Mouse (Mus musculus): ENCODE measurements at regions not wholly inside any gene's neighbourhood (a gene's known extent, or its start where the extent isn't known, plus 50 kb on each side); places are given as distances from the start of the nearest gene placed in this dataset.

- no peaks in the 10 kb centered on the region for H3K27me3 ChIP-seq
- WGBS, result 90% methylated on average over 2 of the region's 2 CpGs
- no peak for ATAC-seq (ENCODE audit: low FRiP score)
- no peak overlapping the region for H3K4me2 ChIP-seq (replicated peaks)
- H3K27ac ChIP-seq, result no peak overlapping the region
- H3K4me1 ChIP-seq, result no peaks in the 10 kb centered on the region
- H3K9ac ChIP-seq, result no peak overlapping the region
- no peaks in the 10 kb centered on the region for H3K36me3 ChIP-seq
- H3K4me3 ChIP-seq, result no peak overlapping the region
- no peaks in the 10 kb centered on the region for H3K9me3 ChIP-seq (replicated peaks)
Measured at GRCm38 (mm10) chr14:86435345-86435744, 705.7 kb downstream of the Diaph3 start.

- Histone ChIP-seq H3K36me3 (no peaks in the 10 kb centered on the region), H3K4me2 (replicated peaks) (no peak overlapping the region), H3K4me1 (no peaks in the 10 kb centered on the region), H3K9ac (no peak overlapping the region), H3K27me3 (no peaks in the 10 kb centered on the region), H3K4me3 (no peak overlapping the region), H3K9me3 (replicated peaks) (no peaks in the 10 kb centered on the region), H3K27ac (no peak overlapping the region)
- no peak for ATAC-seq (ENCODE audit: low FRiP score)
- WGBS, result 71% methylated on average over 6 of the region's 6 CpGs
Measured at GRCm38 (mm10) chr14:86431215-86431816, 709.7 kb downstream of the Diaph3 start.

- no peak for ATAC-seq (ENCODE audit: low FRiP score)
- H3K4me1 ChIP-seq, result no peaks in the 10 kb centered on the region
- no peaks in the 10 kb centered on the region for H3K9me3 ChIP-seq (replicated peaks)
- no peak overlapping the region for H3K9ac ChIP-seq
- no peak overlapping the region for H3K4me2 ChIP-seq (replicated peaks)
- no peak overlapping the region for H3K4me3 ChIP-seq
- WGBS, result 73% methylated on average over 5 of the region's 5 CpGs
- no peaks in the 10 kb centered on the region for H3K27me3 ChIP-seq
- no peaks in the 10 kb centered on the region for H3K36me3 ChIP-seq
- no peak overlapping the region for H3K27ac ChIP-seq
Measured at GRCm38 (mm10) chr14:86421881-86422280, 719.2 kb downstream of the Diaph3 start.

- ATAC-seq (ENCODE audit: low FRiP score), result no peak
- H3K4me3 ChIP-seq, result no peak overlapping the region
- no peak overlapping the region for H3K27ac ChIP-seq
- no peaks in the 10 kb centered on the region for H3K4me1 ChIP-seq
- no peaks in the 10 kb centered on the region for H3K36me3 ChIP-seq
- H3K9ac ChIP-seq, result no peak overlapping the region
- no peaks in the 10 kb centered on the region for H3K27me3 ChIP-seq
- no peak overlapping the region for H3K4me2 ChIP-seq (replicated peaks)
- 95% methylated on average over 3 of the region's 3 CpGs for WGBS
- H3K9me3 ChIP-seq (replicated peaks), result no peaks in the 10 kb centered on the region
Measured at GRCm38 (mm10) chr14:86419959-86420598, 721.0 kb downstream of the Diaph3 start.

- H3K27ac ChIP-seq, result no peak overlapping the region
- no peak for ATAC-seq (ENCODE audit: low FRiP score)
- WGBS, result 78% methylated on average over 3 of the region's 3 CpGs
- H3K4me3 ChIP-seq, result no peak overlapping the region
- H3K4me1 ChIP-seq, result peaks cover 16% of the 10 kb centered on the region
- H3K4me2 ChIP-seq (replicated peaks), result no peak overlapping the region
- no peaks in the 10 kb centered on the region for H3K9me3 ChIP-seq (replicated peaks)
- 0 out of 2 replicates have a peak, but pooled peaks cover 2% of the 10 kb centered on the region for H3K27me3 ChIP-seq
- no peaks in the 10 kb centered on the region for H3K36me3 ChIP-seq
- H3K9ac ChIP-seq, result no peak overlapping the region
Measured at GRCm38 (mm10) chr14:86396876-86397275, 744.2 kb downstream of the Diaph3 start.

GRCm38 (mm10) chr14:86395951-86396361 is 745.1 kb downstream of the Diaph3 start:
- peak overlapping the region; percentile 47 for H3K4me2 ChIP-seq (replicated peaks)
- 0 out of 2 replicates have a peak, but pooled peaks cover 2% of the 10 kb centered on the region for H3K27me3 ChIP-seq
- peak overlapping the region; percentile 21 for H3K4me3 ChIP-seq
- peak; percentile 85 for ATAC-seq (ENCODE audit: low FRiP score)
- peaks cover 16% of the 10 kb centered on the region for H3K4me1 ChIP-seq
- peak overlapping the region; percentile 23 for H3K9ac ChIP-seq
- H3K27ac ChIP-seq, result peak overlapping the region; percentile 68
- WGBS, result 8% methylated on average over 9 of the region's 9 CpGs
- no peaks in the 10 kb centered on the region for H3K9me3 ChIP-seq (replicated peaks)
- no peaks in the 10 kb centered on the region for H3K36me3 ChIP-seq

- ATAC-seq (ENCODE audit: low FRiP score), result peak; percentile 67
- no peak overlapping the region for H3K27ac ChIP-seq
- H3K4me3 ChIP-seq, result peak overlapping the region; percentile 21
- 22% methylated on average over 10 of the region's 10 CpGs for WGBS
- no peaks in the 10 kb centered on the region for H3K9me3 ChIP-seq (replicated peaks)
- H3K4me2 ChIP-seq (replicated peaks), result peak overlapping the region; percentile 47
- H3K36me3 ChIP-seq, result no peaks in the 10 kb centered on the region
- peak overlapping the region; percentile 23; the same call in 1 of the 2 replicates for H3K9ac ChIP-seq
- H3K27me3 ChIP-seq, result 0 out of 2 replicates have a peak, but pooled peaks cover 2% of the 10 kb centered on the region
- peaks cover 16% of the 10 kb centered on the region for H3K4me1 ChIP-seq
Measured at GRCm38 (mm10) chr14:86395531-86395930, 745.5 kb downstream of the Diaph3 start.

- Histone ChIP-seq H3K27ac (no peak overlapping the region), H3K4me3 (no peak overlapping the region), H3K4me2 (replicated peaks) (peak overlapping the region; percentile 47; the same call in 1 of the 2 replicates)
Measured at GRCm38 (mm10) chr14:86395068-86395467, 746.0 kb downstream of the Diaph3 start.

GRCm38 (mm10) chr14:86385136-86385535 is 755.9 kb downstream of the Diaph3 start:
- H3K27ac ChIP-seq, result no peak overlapping the region
- H3K36me3 ChIP-seq, result no peaks in the 10 kb centered on the region
- ATAC-seq (ENCODE audit: low FRiP score), result no peak
- H3K9me3 ChIP-seq (replicated peaks), result no peaks in the 10 kb centered on the region
- H3K9ac ChIP-seq, result no peak overlapping the region
- H3K4me2 ChIP-seq (replicated peaks), result no peak overlapping the region
- no peak overlapping the region for H3K4me3 ChIP-seq
- 79% methylated on average over 6 of the region's 6 CpGs for WGBS
- H3K4me1 ChIP-seq, result no peaks in the 10 kb centered on the region
- H3K27me3 ChIP-seq, result no peaks in the 10 kb centered on the region

More at GRCm38 (mm10) chr14:86395068-86395467, 746.0 kb downstream of the Diaph3 start:
- H3K4me1 ChIP-seq, result peaks cover 16% of the 10 kb centered on the region
- WGBS, result 72% methylated on average over 7 of the region's 7 CpGs
- no peaks in the 10 kb centered on the region for H3K9me3 ChIP-seq (replicated peaks)
- no peak overlapping the region for H3K9ac ChIP-seq
- H3K27me3 ChIP-seq, result 0 out of 2 replicates have a peak, but pooled peaks cover 2% of the 10 kb centered on the region
- ATAC-seq (ENCODE audit: low FRiP score), result no peak
- H3K36me3 ChIP-seq, result no peaks in the 10 kb centered on the region

GRCm38 (mm10) chr14:86365032-86365431 is 776.0 kb downstream of the Diaph3 start:
- 90% methylated on average over 2 of the region's 2 CpGs for WGBS
- Histone ChIP-seq H3K4me3 (no peak overlapping the region), H3K27me3 (no peaks in the 10 kb centered on the region), H3K36me3 (no peaks in the 10 kb centered on the region), H3K9me3 (replicated peaks) (no peaks in the 10 kb centered on the region), H3K27ac (no peak overlapping the region), H3K4me2 (replicated peaks) (no peak overlapping the region), H3K9ac (no peak overlapping the region), H3K4me1 (peaks cover 9% of the 10 kb centered on the region)
- ATAC-seq (ENCODE audit: low FRiP score), result no peak

- no peaks in the 10 kb centered on the region for H3K27me3 ChIP-seq
- no peaks in the 10 kb centered on the region for H3K9me3 ChIP-seq (replicated peaks)
- H3K9ac ChIP-seq, result no peak overlapping the region
- no peak overlapping the region for H3K27ac ChIP-seq
- H3K4me3 ChIP-seq, result no peak overlapping the region
- H3K4me2 ChIP-seq (replicated peaks), result no peak overlapping the region
- peaks cover 9% of the 10 kb centered on the region for H3K4me1 ChIP-seq
- WGBS, result 25% methylated on average over 7 of the region's 7 CpGs
- H3K36me3 ChIP-seq, result no peaks in the 10 kb centered on the region
- ATAC-seq (ENCODE audit: low FRiP score), result no peak
Measured at GRCm38 (mm10) chr14:86360423-86361059, 780.5 kb downstream of the Diaph3 start.

GRCm38 (mm10) chr14:86358584-86358983 is 782.5 kb downstream of the Diaph3 start:
- H3K9ac ChIP-seq, result no peak overlapping the region
- no peak overlapping the region for H3K27ac ChIP-seq
- no peaks in the 10 kb centered on the region for H3K9me3 ChIP-seq (replicated peaks)
- peaks cover 9% of the 10 kb centered on the region for H3K4me1 ChIP-seq
- ATAC-seq (ENCODE audit: low FRiP score), result no peak
- no peak overlapping the region for H3K4me2 ChIP-seq (replicated peaks)
- no peaks in the 10 kb centered on the region for H3K27me3 ChIP-seq
- WGBS, result 74% methylated on average over 6 of the region's 6 CpGs
- no peaks in the 10 kb centered on the region for H3K36me3 ChIP-seq
- H3K4me3 ChIP-seq, result no peak overlapping the region

Data from hindbrain, embryonic 12.5 days (tissue).